Mouse (Mus musculus) embryonic facial prominence, embryonic 10.5 days (tissue): ENCODE measurements at regions not wholly inside any gene's neighbourhood (a gene's known extent, or its start where the extent isn't known, plus 50 kb on each side); places are given as distances from the start of the nearest gene placed in this dataset.
"Not testable (repeated sequence)": the region's sequence is repeated elsewhere in the genome, so short reads cannot be mapped to it uniquely, and the experiment has no call there.

Source experiments
- DNase-seq: peaks from one replicate; pipeline ENCODE4 v3.0.0-alpha.2; 2017; ENCODE audit warnings: low spot score
- H3K27ac ChIP-seq: fragments of 300-500 bp; sonication (generic); replicated peaks from 2 replicates; pipeline ENCODE4 v1.5.1; 2016; ENCODE audit warnings: mild to moderate bottlenecking
- H3K27me3 ChIP-seq: fragments of 300-500 bp; sonication (generic); replicated peaks from 2 replicates; pipeline ENCODE4 v1.6.1; 2016; ENCODE audit warnings: low read depth, mild to moderate bottlenecking; ENCODE audit not compliant: poor library complexity, severe bottlenecking
- H3K36me3 ChIP-seq: fragments of 300-500 bp; sonication (generic); replicated peaks from 2 replicates; pipeline ENCODE4 v1.6.1; 2016; ENCODE audit warnings: mild to moderate bottlenecking, moderate library complexity
- H3K4me1 ChIP-seq: fragments of 300-500 bp; sonication (generic); 2 replicates; pipeline ENCODE4 v1.6.1; 2016
- H3K4me3 ChIP-seq: fragments of 300-500 bp; sonication (generic); 2 replicates; pipeline ENCODE4 v1.5.1; 2016; ENCODE audit warnings: mild to moderate bottlenecking, moderate library complexity
- H3K9me3 ChIP-seq: fragments of 300-500 bp; sonication (generic); 2 replicates; pipeline ENCODE4 v1.6.1; 2016; ENCODE audit warnings: mild to moderate bottlenecking
- WGBS: fragments of 180-500 bp; shearing (Covaris S2); methylation state at CpG from one replicate; pipeline ENCODE4 v1.1.7; 2016; 5-methylcytosine and 5-hydroxymethylcytosine counted together

GRCm38 (mm10) chr10:81996742-81997536, 51.0 kb upstream of the Zfp873 start:
- not testable (repeated sequence) for H3K4me1 ChIP-seq, H3K27ac ChIP-seq, H3K27me3 ChIP-seq
- Histone ChIP-seq H3K9me3 (peaks cover 16% of the 10 kb centered on the region), H3K4me3 (peak overlapping the region; percentile 52), H3K36me3 (peaks cover 28% of the 10 kb centered on the region)
- peak; percentile 85 for DNase-seq
- 2% methylated on average over 14 of the region's 48 CpGs for WGBS
